Mouse (Mus musculus) limb, embryonic 10.5 days (tissue): ENCODE measurements at regions not wholly inside any gene's neighbourhood (a gene's known extent, or its start where the extent isn't known, plus 50 kb on each side); places are given as distances from the start of the nearest gene placed in this dataset.

Source experiments
- DNase-seq: peaks from one replicate; pipeline ENCODE4 v3.0.0-alpha.2; 2017; ENCODE audit warnings: low spot score
- H3K27ac ChIP-seq: fragments of 300-500 bp; sonication (generic); 2 replicates; pipeline ENCODE4 v1.5.1; 2016; ENCODE audit warnings: mild to moderate bottlenecking
- H3K27me3 ChIP-seq: fragments of 300-500 bp; sonication (generic); 2 replicates; pipeline ENCODE4 v1.6.1; 2016; ENCODE audit warnings: low read depth, mild to moderate bottlenecking; ENCODE audit not compliant: poor library complexity, severe bottlenecking
- H3K36me3 ChIP-seq: fragments of 300-500 bp; sonication (generic); 2 replicates; pipeline ENCODE4 v1.6.1; 2016; ENCODE audit warnings: mild to moderate bottlenecking, moderate library complexity
- H3K4me1 ChIP-seq: fragments of 300-500 bp; sonication (generic); 2 replicates; pipeline ENCODE4 v1.6.1; 2016
- H3K4me3 ChIP-seq: fragments of 300-500 bp; sonication (generic); 2 replicates; pipeline ENCODE4 v1.5.1; 2016; ENCODE audit warnings: mild to moderate bottlenecking, moderate library complexity
- H3K9me3 ChIP-seq: fragments of 300-500 bp; sonication (generic); replicated peaks from 2 replicates; pipeline ENCODE4 v1.6.1; 2016; ENCODE audit warnings: mild to moderate bottlenecking
- WGBS: fragments of 180-500 bp; shearing (Covaris S2); methylation state at CpG from one replicate; pipeline ENCODE4 v1.1.7; 2016; 5-methylcytosine and 5-hydroxymethylcytosine counted together

GRCm38 (mm10) chrX:142456022-142456421 lies 65.7 kb upstream of the Acsl4 start:
- Histone ChIP-seq H3K4me1 (no peaks in the 10 kb centered on the region), H3K27ac (no peak overlapping the region), H3K9me3 (no peaks in the 10 kb centered on the region), H3K4me3 (no peak overlapping the region), H3K36me3 (no peaks in the 10 kb centered on the region), H3K27me3 (peaks cover 96% of the 10 kb centered on the region)
- DNase-seq, result no peak
- 74% methylated on average over 1 of the region's 1 CpGs for WGBS

GRCm38 (mm10) chrX:142464174-142464573 lies 73.8 kb upstream of the Acsl4 start:
- H3K9me3 ChIP-seq, result no peaks in the 10 kb centered on the region
- H3K36me3 ChIP-seq, result no peaks in the 10 kb centered on the region
- H3K27me3 ChIP-seq, result peaks cover 91% of the 10 kb centered on the region
- H3K4me3 ChIP-seq, result no peak overlapping the region
- H3K27ac ChIP-seq, result no peak overlapping the region
- DNase-seq, result no peak
- WGBS, result 74% methylated on average over 2 of the region's 2 CpGs
- H3K4me1 ChIP-seq, result peaks cover 9% of the 10 kb centered on the region; the same call in 1 of the 2 replicates

DNA sequence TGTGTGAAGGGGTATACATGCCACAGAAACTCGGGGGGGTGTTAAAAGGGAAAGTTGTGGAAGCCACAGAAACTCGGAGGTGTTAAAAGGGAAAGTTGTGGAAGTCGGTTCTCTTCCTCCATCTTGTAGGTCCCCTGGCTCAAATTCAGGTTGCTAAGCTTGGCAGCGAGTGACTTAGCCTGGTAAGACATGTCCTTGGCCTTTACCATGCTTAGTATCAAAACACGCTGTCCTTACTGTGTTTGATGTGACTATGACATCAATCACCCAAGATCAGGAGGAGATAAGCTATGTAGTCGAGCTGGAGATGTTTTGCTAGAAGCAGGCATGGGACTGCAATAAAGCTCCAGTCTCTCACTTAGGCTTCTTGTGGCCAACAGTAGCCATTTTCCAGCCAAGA lies 74.4 kb upstream of the Acsl4 start:
- Histone ChIP-seq H3K4me3 (no peak overlapping the region), H3K4me1 (peaks cover 13% of the 10 kb centered on the region; the same call in 1 of the 2 replicates), H3K27me3 (peaks cover 91% of the 10 kb centered on the region), H3K36me3 (no peaks in the 10 kb centered on the region), H3K27ac (no peak overlapping the region), H3K9me3 (no peaks in the 10 kb centered on the region)
- no peak for DNase-seq
- WGBS, result 61% methylated on average over 6 of the region's 6 CpGs

GRCm38 (mm10) chrX:142467850-142468256 lies 77.5 kb upstream of the Acsl4 start:
- H3K9me3 ChIP-seq, result no peaks in the 10 kb centered on the region
- H3K36me3 ChIP-seq, result no peaks in the 10 kb centered on the region
- no peak for DNase-seq
- 33% methylated on average over 5 of the region's 5 CpGs for WGBS
- H3K27ac ChIP-seq, result no peak overlapping the region; the same call in 1 of the 2 replicates
- peaks cover 13% of the 10 kb centered on the region; the same call in 1 of the 2 replicates for H3K4me1 ChIP-seq
- peaks cover 89% of the 10 kb centered on the region for H3K27me3 ChIP-seq
- H3K4me3 ChIP-seq, result no peak overlapping the region

DNA sequence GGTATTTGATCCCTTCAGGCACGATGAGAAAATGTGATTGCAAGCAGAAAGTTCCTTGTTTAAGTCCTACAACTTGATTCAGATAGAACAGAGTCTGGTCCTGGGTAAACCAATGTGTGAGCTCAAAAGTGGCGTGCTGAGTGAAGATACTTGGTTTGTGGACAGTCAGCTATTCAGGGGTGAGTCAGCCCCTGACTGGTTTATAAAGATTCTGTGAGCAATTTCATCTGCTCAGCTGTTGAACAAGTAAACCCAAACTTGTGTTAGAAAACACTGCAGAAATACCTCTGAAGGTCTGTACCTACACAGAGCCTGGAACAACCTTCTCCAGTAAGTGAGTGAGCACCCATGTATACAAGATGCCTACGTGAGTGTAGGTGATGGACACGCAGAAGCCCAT lies 78.1 kb upstream of the Acsl4 start:
- Histone ChIP-seq H3K9me3 (no peaks in the 10 kb centered on the region), H3K27me3 (peaks cover 89% of the 10 kb centered on the region), H3K27ac (no peak overlapping the region; the same call in 1 of the 2 replicates), H3K36me3 (no peaks in the 10 kb centered on the region), H3K4me3 (no peak overlapping the region), H3K4me1 (peaks cover 13% of the 10 kb centered on the region; the same call in 1 of the 2 replicates)
- WGBS, result 51% methylated on average over 4 of the region's 4 CpGs
- DNase-seq, result no peak

GRCm38 (mm10) chrX:142469048-142469634 lies 78.8 kb upstream of the Acsl4 start:
- H3K4me1 ChIP-seq, result peaks cover 13% of the 10 kb centered on the region; the same call in 1 of the 2 replicates
- 14% methylated on average over 7 of the region's 7 CpGs for WGBS
- DNase-seq, result no peak

DNA sequence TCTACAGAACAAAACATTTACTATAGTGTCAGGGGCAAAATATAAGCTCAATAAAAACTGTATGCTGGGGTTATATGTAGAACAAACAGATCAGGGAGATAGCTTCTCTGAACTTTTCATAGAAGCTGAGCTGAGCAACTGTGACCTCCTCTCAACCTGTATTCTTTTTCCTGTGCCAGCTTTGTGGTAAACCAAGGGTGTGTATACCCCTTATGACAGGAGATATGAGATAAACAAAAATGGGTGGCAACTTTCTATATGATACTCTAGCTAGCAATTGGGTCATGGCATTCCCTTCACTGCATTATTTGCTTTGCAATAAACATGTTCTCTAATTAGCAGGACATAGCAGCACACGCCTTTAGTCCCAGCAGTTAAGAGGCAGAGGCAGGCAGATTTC lies 79.7 kb upstream of the Acsl4 start:
- Histone ChIP-seq H3K4me1 (peaks cover 13% of the 10 kb centered on the region; the same call in 1 of the 2 replicates), H3K4me3 (no peak overlapping the region), H3K36me3 (no peaks in the 10 kb centered on the region), H3K27ac (no peak overlapping the region), H3K27me3 (peaks cover 88% of the 10 kb centered on the region), H3K9me3 (no peaks in the 10 kb centered on the region)
- DNase-seq, result no peak
- 90% methylated on average over 1 of the region's 1 CpGs for WGBS

More at GRCm38 (mm10) chrX:142469048-142469634, 78.8 kb upstream of the Acsl4 start:
- H3K27ac ChIP-seq, result no peak overlapping the region
- no peaks in the 10 kb centered on the region for H3K36me3 ChIP-seq
- H3K27me3 ChIP-seq, result peaks cover 89% of the 10 kb centered on the region
- H3K4me3 ChIP-seq, result no peak overlapping the region
- H3K9me3 ChIP-seq, result no peaks in the 10 kb centered on the region

DNA sequence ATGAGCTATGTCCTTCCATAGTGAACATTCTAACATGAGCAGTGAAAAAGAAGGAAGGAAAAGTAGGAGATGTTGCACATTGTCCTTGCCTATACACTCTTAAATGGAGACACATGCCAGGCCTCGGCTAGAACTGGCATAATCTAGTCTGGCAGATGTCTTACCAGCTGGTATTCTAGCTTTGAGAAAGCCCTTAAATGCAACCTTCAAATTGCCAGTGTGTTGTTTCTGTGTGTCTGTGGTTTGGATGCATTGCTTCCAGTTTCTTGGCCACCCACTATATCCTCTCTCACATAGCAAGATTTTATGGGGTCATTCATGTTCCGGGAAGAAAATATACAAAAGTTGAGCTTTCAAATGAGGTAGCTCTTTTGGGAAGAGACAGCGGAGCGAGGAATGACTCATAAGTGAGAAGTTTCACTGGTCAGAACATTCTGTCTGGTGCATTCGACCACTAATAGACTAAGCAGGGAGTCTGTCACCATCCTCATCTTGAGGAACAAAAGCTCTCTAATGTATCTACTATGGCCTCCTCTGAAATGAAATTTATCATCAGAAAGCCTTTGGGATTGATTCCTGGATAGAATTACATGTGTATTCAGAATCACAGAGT lies 91.0 kb upstream of the Acsl4 start:
- Histone ChIP-seq H3K4me3 (no peak overlapping the region), H3K27ac (no peak overlapping the region), H3K4me1 (no peaks in the 10 kb centered on the region), H3K9me3 (no peaks in the 10 kb centered on the region), H3K27me3 (peaks cover 89% of the 10 kb centered on the region), H3K36me3 (no peaks in the 10 kb centered on the region)
- no peak for DNase-seq
- WGBS, result 87% methylated on average over 5 of the region's 5 CpGs

DNA sequence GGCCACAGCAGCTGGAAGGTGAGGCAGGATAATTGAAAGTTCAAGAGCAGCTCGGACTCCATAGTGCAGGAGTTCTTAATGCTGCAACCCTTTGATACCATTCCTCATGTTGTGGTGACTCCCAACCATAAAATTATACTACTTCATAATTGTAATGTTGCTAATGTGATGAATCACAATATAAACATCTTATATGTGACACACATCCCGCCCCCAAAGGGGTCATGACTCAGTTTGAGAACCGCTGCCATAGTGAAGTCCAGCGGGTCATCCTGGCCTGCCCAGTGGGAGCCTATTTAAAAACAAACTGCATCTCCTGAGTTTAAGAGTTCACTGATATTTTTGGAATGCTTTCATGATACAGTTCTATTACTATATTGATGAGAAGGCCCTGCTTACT lies 97.7 kb upstream of the Acsl4 start:
- Histone ChIP-seq H3K36me3 (no peaks in the 10 kb centered on the region), H3K9me3 (no peaks in the 10 kb centered on the region), H3K4me1 (no peaks in the 10 kb centered on the region), H3K27me3 (peaks cover 84% of the 10 kb centered on the region), H3K27ac (no peak overlapping the region), H3K4me3 (no peak overlapping the region)
- 91% methylated on average over 4 of the region's 4 CpGs for WGBS
- no peak for DNase-seq

DNA sequence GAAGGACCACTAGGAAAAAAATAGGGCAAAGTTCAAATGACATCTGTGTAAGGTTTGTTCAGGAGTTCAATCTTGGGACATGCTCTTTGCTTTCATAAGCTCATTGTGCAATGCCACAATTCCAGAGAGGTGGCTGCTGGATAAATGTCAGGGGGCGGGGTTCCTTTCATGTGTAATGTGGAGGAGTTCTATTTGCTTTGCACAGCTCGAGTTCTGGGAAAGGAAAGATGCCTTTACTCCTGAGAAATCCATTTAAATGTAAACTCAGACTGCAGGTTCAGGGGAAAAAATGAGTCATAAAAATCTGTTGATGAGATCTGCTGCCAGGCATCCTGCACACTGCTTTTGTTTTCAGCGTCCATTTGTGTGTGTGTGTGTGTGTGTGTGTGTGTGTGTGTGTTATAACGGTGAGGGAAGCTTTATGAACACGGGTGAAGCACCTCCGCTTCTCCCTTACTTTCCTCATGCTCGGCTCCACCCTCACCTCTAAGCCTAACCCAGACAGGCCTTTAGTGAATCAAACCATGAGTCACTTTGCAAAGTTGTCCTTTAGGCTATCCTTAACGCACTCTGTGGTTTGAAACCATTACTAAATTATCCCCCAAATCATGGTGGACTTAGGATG lies 99.9 kb upstream of the Acsl4 start:
- WGBS, result 74% methylated on average over 8 of the region's 8 CpGs

GRCm38 (mm10) chrX:142501094-142501493 lies 110.8 kb upstream of the Acsl4 start:
- WGBS, result 85% methylated on average over 2 of the region's 2 CpGs
- Histone ChIP-seq H3K27ac (no peak overlapping the region), H3K9me3 (no peaks in the 10 kb centered on the region), H3K4me1 (no peaks in the 10 kb centered on the region), H3K36me3 (no peaks in the 10 kb centered on the region), H3K27me3 (peaks cover 80% of the 10 kb centered on the region), H3K4me3 (no peak overlapping the region)
- no peak for DNase-seq

More for the DNA sequence above, 99.9 kb upstream of the Acsl4 start:
- H3K27me3 ChIP-seq, result peaks cover 85% of the 10 kb centered on the region
- H3K4me1 ChIP-seq, result no peaks in the 10 kb centered on the region
- DNase-seq, result no peak
- no peaks in the 10 kb centered on the region for H3K36me3 ChIP-seq
- H3K9me3 ChIP-seq, result no peaks in the 10 kb centered on the region
- no peak overlapping the region for H3K4me3 ChIP-seq
- no peak overlapping the region for H3K27ac ChIP-seq

- H3K36me3 ChIP-seq, result no peaks in the 10 kb centered on the region
- no peak overlapping the region for H3K4me3 ChIP-seq
- H3K4me1 ChIP-seq, result no peaks in the 10 kb centered on the region
- H3K9me3 ChIP-seq, result no peaks in the 10 kb centered on the region
- no peak overlapping the region for H3K27ac ChIP-seq
- 86% methylated on average over 2 of the region's 2 CpGs for WGBS
- peaks cover 87% of the 10 kb centered on the region for H3K27me3 ChIP-seq
- DNase-seq, result no peak
Observed at GRCm38 (mm10) chrX:142504962-142505361, 114.6 kb upstream of the Acsl4 start.

- peaks cover 85% of the 10 kb centered on the region for H3K27me3 ChIP-seq
- DNase-seq, result no peak
- no peak overlapping the region for H3K27ac ChIP-seq
- no peaks in the 10 kb centered on the region for H3K4me1 ChIP-seq
- H3K36me3 ChIP-seq, result no peaks in the 10 kb centered on the region
- no peak overlapping the region for H3K4me3 ChIP-seq
- H3K9me3 ChIP-seq, result no peaks in the 10 kb centered on the region
Observed at GRCm38 (mm10) chrX:142507475-142507874, 117.1 kb upstream of the Acsl4 start.
